Mouse (Mus musculus) hindbrain, embryonic 15.5 days (tissue): ENCODE measurements at regions not wholly inside any gene's neighbourhood (a gene's known extent, or its start where the extent isn't known, plus 50 kb on each side); places are given as distances from the start of the nearest gene placed in this dataset.

Experiments used
- ATAC-seq: fragments of 200-750 bp; cut with Nextera tagmentation; 2 replicates; pipeline ENCODE4 v1.8.0; 2017; ENCODE audit warnings: low read depth, moderate number of reproducible peaks, moderate TSS enrichment; ENCODE audit not compliant: low FRiP score
- H3K27ac ChIP-seq: fragments of 300-500 bp; sonication (generic); replicated peaks from 2 replicates; pipeline ENCODE4 v1.5.1; 2015; ENCODE audit warnings: mild to moderate bottlenecking, inconsistent platforms
- H3K27me3 ChIP-seq: fragments of 300-500 bp; sonication (generic); 2 replicates; pipeline ENCODE4 v1.6.1; 2015; ENCODE audit warnings: control low read depth, inconsistent platforms
- H3K36me3 ChIP-seq: fragments of 300-500 bp; sonication (generic); 2 replicates; pipeline ENCODE4 v1.6.1; 2015; ENCODE audit warnings: control low read depth, inconsistent platforms
- H3K4me1 ChIP-seq: fragments of 300-500 bp; sonication (generic); replicated peaks from 2 replicates; pipeline ENCODE4 v1.6.1; 2015; ENCODE audit warnings: control low read depth, inconsistent platforms
- H3K4me2 ChIP-seq: fragments of 300-500 bp; sonication (generic); 2 replicates; pipeline ENCODE4 v1.6.1; 2015; ENCODE audit warnings: moderate library complexity, mild to moderate bottlenecking, inconsistent platforms
- H3K4me3 ChIP-seq: fragments of 300-500 bp; sonication (generic); 2 replicates; pipeline ENCODE4 v1.5.1; 2015; ENCODE audit warnings: mild to moderate bottlenecking, inconsistent platforms
- H3K9ac ChIP-seq: fragments of 300-500 bp; sonication (generic); 2 replicates; pipeline ENCODE4 v1.6.1; 2015; ENCODE audit warnings: inconsistent platforms
- H3K9me3 ChIP-seq: fragments of 300-500 bp; sonication (generic); 2 replicates; pipeline ENCODE4 v1.6.1; 2016; ENCODE audit warnings: control low read depth, inconsistent platforms
- WGBS: fragments of 180-500 bp; shearing (Covaris S2); methylation state at CpG from one replicate; pipeline ENCODE4 v1.1.7; 2015; 5-methylcytosine and 5-hydroxymethylcytosine counted together

GRCm38 (mm10) chr2:30692561-30693205, 97.8 kb downstream of the Cstad start:
- 0% methylated on average over 13 of the region's 13 CpGs for WGBS
- ATAC-seq, result peak; percentile 86
- peak overlapping the region; percentile 10; the same call in 1 of the 2 replicates for H3K4me3 ChIP-seq
- no peaks in the 10 kb centered on the region for H3K27me3 ChIP-seq
- H3K27ac ChIP-seq, result peak overlapping the region; percentile 97
- H3K9ac ChIP-seq, result peak overlapping the region; percentile 25
- no peaks in the 10 kb centered on the region for H3K36me3 ChIP-seq
- H3K9me3 ChIP-seq, result no peaks in the 10 kb centered on the region
- H3K4me1 ChIP-seq, result peaks cover 60% of the 10 kb centered on the region
- peak overlapping the region; percentile 58 for H3K4me2 ChIP-seq

- Histone ChIP-seq H3K4me2 (peak overlapping the region; percentile 58), H3K27ac (peak overlapping the region; percentile 97), H3K36me3 (no peaks in the 10 kb centered on the region), H3K4me3 (peak overlapping the region; percentile 10; the same call in 1 of the 2 replicates), H3K27me3 (no peaks in the 10 kb centered on the region), H3K4me1 (peaks cover 60% of the 10 kb centered on the region), H3K9ac (peak overlapping the region; percentile 25; the same call in 1 of the 2 replicates), H3K9me3 (no peaks in the 10 kb centered on the region)
- peak; percentile 28 for ATAC-seq
- 8% methylated on average over 11 of the region's 11 CpGs for WGBS
These were observed 97.2 kb downstream of the Cstad start for GRCm38 (mm10) chr2:30691857-30692560.

GRCm38 (mm10) chr2:30690925-30691856, 96.4 kb downstream of the Cstad start:
- no peaks in the 10 kb centered on the region for H3K36me3 ChIP-seq
- peaks cover 65% of the 10 kb centered on the region for H3K4me1 ChIP-seq
- H3K9ac ChIP-seq, result no peak overlapping the region
- H3K9me3 ChIP-seq, result no peaks in the 10 kb centered on the region
- no peak overlapping the region for H3K4me2 ChIP-seq
- H3K4me3 ChIP-seq, result no peak overlapping the region
- H3K27me3 ChIP-seq, result no peaks in the 10 kb centered on the region
- no peak for ATAC-seq
- peak overlapping the region; percentile 97 for H3K27ac ChIP-seq
- 85% methylated on average over 17 of the region's 17 CpGs for WGBS

GRCm38 (mm10) chr2:30690307-30690706, 95.5 kb downstream of the Cstad start:
- no peaks in the 10 kb centered on the region for H3K36me3 ChIP-seq
- H3K9me3 ChIP-seq, result no peaks in the 10 kb centered on the region
- 76% methylated on average over 11 of the region's 11 CpGs for WGBS
- H3K9ac ChIP-seq, result no peak overlapping the region
- peaks cover 65% of the 10 kb centered on the region for H3K4me1 ChIP-seq
- no peak overlapping the region for H3K4me2 ChIP-seq
- H3K27me3 ChIP-seq, result no peaks in the 10 kb centered on the region
- peak overlapping the region; percentile 97 for H3K27ac ChIP-seq
- ATAC-seq, result no peak
- H3K4me3 ChIP-seq, result no peak overlapping the region

- no peak overlapping the region for H3K27ac ChIP-seq
- H3K36me3 ChIP-seq, result no peaks in the 10 kb centered on the region
- no peaks in the 10 kb centered on the region for H3K9me3 ChIP-seq
- WGBS, result 89% methylated on average over 4 of the region's 4 CpGs
- peaks cover 53% of the 10 kb centered on the region for H3K4me1 ChIP-seq
- no peak for ATAC-seq
- no peak overlapping the region for H3K4me2 ChIP-seq
- H3K4me3 ChIP-seq, result no peak overlapping the region
- H3K9ac ChIP-seq, result no peak overlapping the region
- no peaks in the 10 kb centered on the region for H3K27me3 ChIP-seq
These were observed 93.6 kb downstream of the Cstad start for GRCm38 (mm10) chr2:30688402-30688801.

- Histone ChIP-seq H3K27ac (peak overlapping the region; percentile 82), H3K4me1 (peaks cover 51% of the 10 kb centered on the region), H3K36me3 (no peaks in the 10 kb centered on the region), H3K27me3 (no peaks in the 10 kb centered on the region), H3K4me2 (peak overlapping the region; percentile 33), H3K9me3 (no peaks in the 10 kb centered on the region), H3K9ac (peak overlapping the region; percentile 26; the same call in 1 of the 2 replicates), H3K4me3 (no peak overlapping the region)
- 3% methylated on average over 23 of the region's 23 CpGs for WGBS
- peak; percentile 21; the same call in 1 of the 2 replicates for ATAC-seq
These were observed 92.3 kb downstream of the Cstad start for GRCm38 (mm10) chr2:30687121-30687551.

- Histone ChIP-seq H3K9me3 (no peaks in the 10 kb centered on the region), H3K4me1 (peaks cover 45% of the 10 kb centered on the region), H3K9ac (0 out of 2 replicates have a peak overlapping the region, but pooled peaks have one; percentile 26), H3K36me3 (no peaks in the 10 kb centered on the region), H3K27me3 (no peaks in the 10 kb centered on the region), H3K4me2 (no peak overlapping the region), H3K27ac (peak overlapping the region; percentile 82), H3K4me3 (no peak overlapping the region)
- 71% methylated on average over 6 of the region's 6 CpGs for WGBS
- no peak for ATAC-seq
These were observed 91.5 kb downstream of the Cstad start for GRCm38 (mm10) chr2:30686359-30686758.

GRCm38 (mm10) chr2:30685137-30685860, 90.5 kb downstream of the Cstad start:
- no peak overlapping the region for H3K9ac ChIP-seq
- H3K9me3 ChIP-seq, result no peaks in the 10 kb centered on the region
- no peak overlapping the region for H3K4me2 ChIP-seq
- H3K27ac ChIP-seq, result peak overlapping the region; percentile 82
- no peak for ATAC-seq
- 61% methylated on average over 10 of the region's 10 CpGs for WGBS
- H3K36me3 ChIP-seq, result no peaks in the 10 kb centered on the region
- peaks cover 40% of the 10 kb centered on the region for H3K4me1 ChIP-seq
- H3K27me3 ChIP-seq, result no peaks in the 10 kb centered on the region
- no peak overlapping the region for H3K4me3 ChIP-seq

- H3K9ac ChIP-seq, result no peak overlapping the region
- H3K36me3 ChIP-seq, result no peaks in the 10 kb centered on the region
- H3K4me2 ChIP-seq, result no peak overlapping the region
- no peak overlapping the region for H3K27ac ChIP-seq
- no peak for ATAC-seq
- peaks cover 38% of the 10 kb centered on the region for H3K4me1 ChIP-seq
- no peaks in the 10 kb centered on the region for H3K9me3 ChIP-seq
- no peak overlapping the region for H3K4me3 ChIP-seq
- H3K27me3 ChIP-seq, result no peaks in the 10 kb centered on the region
- 93% methylated on average over 6 of the region's 6 CpGs for WGBS
These were observed 89.6 kb downstream of the Cstad start for GRCm38 (mm10) chr2:30684461-30684860.

- 30% methylated on average over 5 of the region's 5 CpGs for WGBS
- ATAC-seq, result no peak
- H3K36me3 ChIP-seq, result no peaks in the 10 kb centered on the region
These were observed 87.4 kb downstream of the Cstad start for GRCm38 (mm10) chr2:30682146-30682825.

GRCm38 (mm10) chr2:30681642-30682041, 86.8 kb downstream of the Cstad start:
- Histone ChIP-seq H3K9ac (no peak overlapping the region), H3K27ac (0 out of 2 replicates have a peak overlapping the region, but pooled peaks have one; percentile 29), H3K27me3 (no peaks in the 10 kb centered on the region), H3K4me3 (no peak overlapping the region), H3K4me2 (no peak overlapping the region), H3K9me3 (no peaks in the 10 kb centered on the region), H3K4me1 (peaks cover 43% of the 10 kb centered on the region), H3K36me3 (no peaks in the 10 kb centered on the region)
- WGBS, result 34% methylated on average over 2 of the region's 2 CpGs
- ATAC-seq, result no peak

More at GRCm38 (mm10) chr2:30682146-30682825, 87.4 kb downstream of the Cstad start:
- Histone ChIP-seq H3K4me2 (no peak overlapping the region), H3K4me1 (peaks cover 43% of the 10 kb centered on the region), H3K4me3 (no peak overlapping the region), H3K9me3 (no peaks in the 10 kb centered on the region), H3K9ac (no peak overlapping the region), H3K27ac (peak overlapping the region; percentile 29; the same call in 1 of the 2 replicates), H3K27me3 (no peaks in the 10 kb centered on the region)
